Mouse (Mus musculus) kidney, adult 2 months (tissue): ENCODE measurements around the gene Ankrd34b.

Experiments
- CTCF ChIP-seq: fragments of 200-500 bp; conservative IDR thresholded peaks from 2 replicates; pipeline ENCODE4 v1.5.1; 2011; ENCODE audit warnings: low read depth, mild to moderate bottlenecking, control low read depth, low read length, moderate library complexity, mixed read lengths; ENCODE audit not compliant: insufficient read depth, insufficient read length
- POLR2A ChIP-seq: fragments of 200-500 bp; IDR thresholded peaks from one replicate; pipeline ENCODE4 v1.6.1; 2011; ENCODE audit warnings: low read depth, low read length, control low read depth

GRCm38 (mm10) chr13:92483348-92483747 lies 57.7 kb downstream of the Ankrd34b start:
- peak; percentile 71 for TF ChIP-seq CTCF
- no peak for TF ChIP-seq POLR2A
